Mouse (Mus musculus) embryonic facial prominence, embryonic 10.5 days (tissue): ENCODE results near the gene Haus7. TPM values are rescaled to one million over a fixed set of nuclear protein-coding genes. Genes with fewer than 3 reads are reported as not detected.
"Not testable (repeated sequence)": the region's sequence is repeated elsewhere in the genome, so short reads cannot be mapped to it uniquely, and the experiment has no call there.

Source experiments
- DNase-seq: peaks from one replicate; pipeline ENCODE4 v3.0.0-alpha.2; 2017; ENCODE audit warnings: low spot score
- H3K27ac ChIP-seq: fragments of 300-500 bp; sonication (generic); replicated peaks from 2 replicates; pipeline ENCODE4 v1.5.1; 2016; ENCODE audit warnings: mild to moderate bottlenecking
- H3K27me3 ChIP-seq: fragments of 300-500 bp; sonication (generic); replicated peaks from 2 replicates; pipeline ENCODE4 v1.6.1; 2016; ENCODE audit warnings: low read depth, mild to moderate bottlenecking; ENCODE audit not compliant: poor library complexity, severe bottlenecking
- H3K36me3 ChIP-seq: fragments of 300-500 bp; sonication (generic); replicated peaks from 2 replicates; pipeline ENCODE4 v1.6.1; 2016; ENCODE audit warnings: mild to moderate bottlenecking, moderate library complexity
- H3K4me1 ChIP-seq: fragments of 300-500 bp; sonication (generic); 2 replicates; pipeline ENCODE4 v1.6.1; 2016
- H3K4me3 ChIP-seq: fragments of 300-500 bp; sonication (generic); 2 replicates; pipeline ENCODE4 v1.5.1; 2016; ENCODE audit warnings: mild to moderate bottlenecking, moderate library complexity
- H3K9me3 ChIP-seq: fragments of 300-500 bp; sonication (generic); 2 replicates; pipeline ENCODE4 v1.6.1; 2016; ENCODE audit warnings: mild to moderate bottlenecking
- WGBS: fragments of 180-500 bp; shearing (Covaris S2); methylation state at CpG from one replicate; pipeline ENCODE4 v1.1.7; 2016; 5-methylcytosine and 5-hydroxymethylcytosine counted together
- polyA plus RNA-seq: library from polyadenylated mRNA; unstranded; fragments of >200 nt; fragmentation: Nextera tagmentation; extraction: Ambion mirVana; gene quantifications from 2 replicates; pipeline ENCODE4 v1.2.1, GENCODE M21; 2016

The Haus7 gene
- polyA plus RNA-seq, result 94.0 and 99.8 TPM in 2 replicates

DNA sequence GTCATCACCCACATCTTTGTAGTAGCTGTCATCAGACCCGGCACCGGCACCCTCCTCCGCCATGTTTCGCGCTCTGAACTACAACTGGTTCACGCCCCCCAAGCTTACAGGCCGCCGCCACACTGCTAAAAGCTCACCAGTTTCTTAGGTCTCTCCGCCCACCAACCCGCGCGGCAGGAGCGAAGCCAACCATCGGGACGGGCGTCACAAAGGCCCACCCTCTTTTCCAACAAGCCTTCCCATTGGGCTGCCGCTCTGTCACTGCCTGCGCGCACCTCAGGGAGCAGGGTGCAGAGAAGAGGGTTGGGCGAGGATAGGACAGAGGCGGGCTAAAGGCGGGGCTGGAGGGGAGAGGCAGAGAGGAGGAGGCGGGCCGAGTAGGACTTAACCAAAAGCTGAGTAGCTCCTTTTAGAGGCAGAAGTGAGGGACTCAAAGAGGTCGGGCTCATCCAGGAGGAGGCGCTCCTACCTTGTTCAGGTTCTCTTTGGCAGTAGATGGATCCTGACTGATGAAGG, at the start of gene Haus7:
Haus7 (minus strand) TSS at position 168 of the 516 bp plus-strand sequence.
- DNase-seq, result peak; percentile 93
- Histone ChIP-seq H3K4me1 (peaks cover 8% of the 10 kb centered on the region), H3K9me3 (0 out of 2 replicates have a peak, but pooled peaks cover 3% of the 10 kb centered on the region), H3K4me3 (peak within 1 kb of the TSS; percentile 66), H3K27ac (peak within 1 kb of the TSS; percentile 75), H3K36me3 (0 out of 2 replicates have a peak, but pooled peaks cover under 1% of the 10 kb centered on the region), H3K27me3 (peaks cover 17% of the 10 kb centered on the region; the same call in 1 of the 2 replicates)
- WGBS, result 21% methylated on average over 26 of the region's 26 CpGs

DNA sequence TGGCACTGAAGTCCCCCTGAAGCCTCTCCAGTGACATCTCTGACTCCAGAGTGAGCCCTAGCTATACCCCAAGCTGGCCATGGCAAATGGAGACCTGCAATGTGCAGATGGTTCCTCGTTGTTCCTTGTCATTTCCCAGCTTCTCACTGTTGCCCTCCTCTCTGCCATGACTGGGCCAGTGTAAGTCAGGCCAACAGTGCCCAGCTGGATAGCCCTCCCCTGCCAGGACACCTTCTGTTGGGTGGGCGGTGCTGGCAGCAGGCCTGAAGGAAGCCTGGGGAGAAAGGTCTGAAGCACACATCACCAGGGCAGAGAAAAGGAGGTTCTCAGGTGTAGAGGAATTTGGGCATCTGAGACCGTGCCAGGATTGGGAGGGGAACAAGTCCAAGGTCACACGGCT, 47.7 kb upstream of the Haus7 start:
- H3K36me3 ChIP-seq, result no peaks in the 10 kb centered on the region
- H3K27me3 ChIP-seq, result peaks cover 67% of the 10 kb centered on the region
- peaks cover 7% of the 10 kb centered on the region for H3K4me1 ChIP-seq
- no peak for DNase-seq
- no peaks in the 10 kb centered on the region for H3K9me3 ChIP-seq
- H3K4me3 ChIP-seq, result no peak overlapping the region
- H3K27ac ChIP-seq, result no peak overlapping the region
- WGBS, result 83% methylated on average over 4 of the region's 4 CpGs

DNA sequence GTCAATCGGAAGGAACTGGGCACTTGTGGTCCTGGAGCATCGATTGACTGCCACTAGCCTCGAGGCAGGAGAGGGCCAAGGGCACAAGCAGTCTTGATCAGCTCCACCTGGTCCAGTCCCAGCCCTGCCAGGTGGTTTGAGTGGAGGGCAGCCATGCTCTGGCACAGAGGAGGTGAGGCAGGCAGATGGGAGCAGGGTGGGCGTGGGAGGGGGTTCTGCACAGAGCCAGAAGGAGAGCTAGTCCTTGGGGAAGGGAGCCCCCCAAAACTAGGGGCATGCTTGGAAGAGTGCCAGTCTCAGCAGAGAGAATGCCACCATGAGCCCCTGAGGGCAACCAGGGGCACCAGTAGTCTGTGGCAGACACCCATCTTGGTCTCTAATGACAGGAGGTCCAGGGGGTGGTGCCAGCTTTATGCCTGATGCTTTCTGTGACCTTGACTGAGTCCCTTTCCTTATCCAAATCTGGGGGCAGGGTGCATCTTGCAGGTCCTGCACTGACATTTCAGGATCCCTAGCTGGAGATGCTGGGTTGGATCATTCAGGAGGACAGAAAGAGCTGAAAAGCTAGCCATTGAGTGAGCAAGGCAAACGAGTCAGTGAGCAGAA, 46.4 kb upstream of the Haus7 start:
- no peak for DNase-seq
- H3K27me3 ChIP-seq, result peaks cover 71% of the 10 kb centered on the region
- 80% methylated on average over 5 of the region's 5 CpGs for WGBS
- H3K4me1 ChIP-seq, result peaks cover 7% of the 10 kb centered on the region
- H3K36me3 ChIP-seq, result no peaks in the 10 kb centered on the region
- H3K9me3 ChIP-seq, result no peaks in the 10 kb centered on the region
- H3K27ac ChIP-seq, result no peak overlapping the region
- H3K4me3 ChIP-seq, result no peak overlapping the region

DNA sequence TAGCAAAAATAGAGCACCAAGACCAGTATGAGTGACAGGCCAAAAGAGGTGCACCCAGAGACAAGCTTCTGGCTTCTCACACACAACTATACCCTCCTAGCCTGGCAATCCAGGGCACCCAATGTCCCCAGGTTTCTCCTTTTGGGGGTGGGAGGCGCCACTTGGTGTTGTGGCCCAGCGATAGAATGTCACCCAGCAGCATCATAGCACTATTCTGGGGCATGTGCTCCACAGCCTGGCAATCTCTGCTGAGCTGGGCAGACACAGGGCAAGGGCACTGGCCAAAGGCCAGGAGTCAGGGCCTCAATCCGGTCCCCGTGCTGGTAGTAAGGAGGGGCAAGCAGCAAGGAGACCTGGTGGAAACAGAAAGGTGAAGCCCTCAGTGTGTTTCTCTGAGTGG, 37.9 kb upstream of the Haus7 start:
- Histone ChIP-seq H3K4me3 (no peak overlapping the region), H3K27me3 (peaks cover 66% of the 10 kb centered on the region), H3K36me3 (no peaks in the 10 kb centered on the region), H3K27ac (no peak overlapping the region), H3K9me3 (no peaks in the 10 kb centered on the region), H3K4me1 (no peaks in the 10 kb centered on the region)
- no peak for DNase-seq
- 91% methylated on average over 4 of the region's 4 CpGs for WGBS

DNA sequence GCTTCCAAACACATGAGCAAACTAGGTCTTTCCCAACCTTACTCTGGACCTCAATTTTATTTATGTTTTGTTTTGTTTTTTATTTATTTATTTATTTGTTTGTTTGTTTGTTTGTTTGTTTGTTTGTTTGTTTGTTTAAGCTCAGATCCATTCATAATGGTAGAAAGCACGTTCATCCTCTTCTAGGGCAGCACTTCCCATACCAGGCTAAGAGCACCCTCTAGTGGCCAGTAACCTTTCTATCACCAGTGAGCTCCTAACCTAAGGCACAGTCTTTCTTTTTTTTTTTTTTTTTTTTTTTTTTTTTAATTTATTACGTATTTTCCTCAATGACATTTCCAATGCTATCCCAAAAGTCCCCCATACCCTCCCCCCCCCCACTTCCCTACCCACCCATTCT, 34.7 kb upstream of the Haus7 start:
- not testable (repeated sequence) for H3K4me1 ChIP-seq, H3K9me3 ChIP-seq, H3K27ac ChIP-seq, H3K36me3 ChIP-seq, H3K4me3 ChIP-seq
- peaks cover 52% of the 10 kb centered on the region for H3K27me3 ChIP-seq
- peak; percentile 65 for DNase-seq
- 13% methylated on average over 2 of the region's 2 CpGs for WGBS

DNA sequence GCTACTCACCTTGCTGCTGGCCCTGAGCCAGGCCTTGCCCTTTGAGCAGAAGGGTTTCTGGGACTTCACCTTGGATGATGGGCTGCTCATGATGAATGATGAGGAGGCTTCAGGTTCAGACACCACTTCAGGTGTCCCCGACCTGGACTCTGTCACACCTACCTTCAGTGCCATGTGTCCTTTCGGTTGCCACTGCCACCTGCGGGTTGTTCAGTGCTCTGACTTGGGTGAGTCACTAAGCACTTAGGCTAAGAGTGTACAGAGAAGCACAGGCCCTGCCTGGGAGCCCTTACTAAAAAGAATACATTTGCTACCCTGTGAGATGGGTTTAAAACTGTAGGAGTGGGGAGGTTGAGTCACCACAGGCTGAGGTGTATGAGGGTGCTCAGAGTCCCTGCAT, 32.0 kb upstream of the Haus7 start:
- no peak overlapping the region for H3K4me3 ChIP-seq
- H3K27me3 ChIP-seq, result peaks cover 57% of the 10 kb centered on the region
- 0 out of 2 replicates have a peak, but pooled peaks cover 7% of the 10 kb centered on the region for H3K4me1 ChIP-seq
- WGBS, result 91% methylated on average over 3 of the region's 3 CpGs
- no peak for DNase-seq
- no peak overlapping the region for H3K27ac ChIP-seq
- H3K9me3 ChIP-seq, result no peaks in the 10 kb centered on the region
- H3K36me3 ChIP-seq, result no peaks in the 10 kb centered on the region

DNA sequence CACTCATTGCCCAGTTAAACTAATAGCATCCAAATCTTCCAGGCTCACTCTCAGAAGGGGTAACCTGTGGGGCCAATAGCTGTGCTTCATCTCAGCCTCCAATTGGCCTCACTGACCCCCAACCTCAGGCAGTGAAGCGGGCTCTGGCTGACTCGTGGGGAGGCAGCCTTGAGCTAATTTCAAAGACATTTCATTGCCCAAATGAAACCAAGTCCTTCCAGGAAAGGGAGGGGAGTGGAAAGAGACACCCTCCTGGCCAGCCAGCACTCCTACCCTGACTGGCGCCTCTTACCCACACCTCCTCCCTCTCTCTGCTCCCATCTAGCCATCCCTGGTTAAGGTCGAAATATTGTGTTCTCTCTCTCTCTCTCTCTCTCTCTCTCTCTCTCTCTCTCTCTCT, 31.3 kb upstream of the Haus7 start:
- no peak for DNase-seq
- no peak overlapping the region for H3K27ac ChIP-seq
- H3K4me1 ChIP-seq, result 0 out of 2 replicates have a peak, but pooled peaks cover 7% of the 10 kb centered on the region
- no peaks in the 10 kb centered on the region for H3K9me3 ChIP-seq
- H3K36me3 ChIP-seq, result no peaks in the 10 kb centered on the region
- no peak overlapping the region for H3K4me3 ChIP-seq
- 58% methylated on average over 4 of the region's 4 CpGs for WGBS
- peaks cover 56% of the 10 kb centered on the region for H3K27me3 ChIP-seq

DNA sequence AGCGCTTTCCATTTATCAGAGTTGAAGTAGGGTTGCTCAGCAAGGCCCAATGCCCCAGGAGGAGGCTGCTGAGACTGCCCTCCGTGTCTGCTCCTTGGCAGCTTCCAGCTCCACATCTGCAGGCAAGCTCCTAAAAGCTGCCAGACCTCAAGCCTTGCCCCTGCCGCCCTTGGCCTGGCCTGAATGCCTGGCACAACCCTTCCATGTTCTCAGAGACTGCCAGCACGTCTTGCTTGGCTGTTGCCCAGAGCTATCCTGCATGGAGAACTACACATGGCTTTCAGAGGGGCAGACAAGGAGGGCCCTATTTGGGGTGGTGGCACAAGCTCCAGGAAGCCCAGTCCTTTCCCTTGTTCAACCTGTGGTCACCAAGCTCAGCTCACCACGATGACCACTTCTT, 28.1 kb upstream of the Haus7 start:
- Histone ChIP-seq H3K27me3 (peaks cover 75% of the 10 kb centered on the region), H3K9me3 (no peaks in the 10 kb centered on the region), H3K4me1 (peaks cover 23% of the 10 kb centered on the region), H3K27ac (no peak overlapping the region), H3K36me3 (no peaks in the 10 kb centered on the region), H3K4me3 (no peak overlapping the region)
- 82% methylated on average over 5 of the region's 5 CpGs for WGBS
- no peak for DNase-seq

DNA sequence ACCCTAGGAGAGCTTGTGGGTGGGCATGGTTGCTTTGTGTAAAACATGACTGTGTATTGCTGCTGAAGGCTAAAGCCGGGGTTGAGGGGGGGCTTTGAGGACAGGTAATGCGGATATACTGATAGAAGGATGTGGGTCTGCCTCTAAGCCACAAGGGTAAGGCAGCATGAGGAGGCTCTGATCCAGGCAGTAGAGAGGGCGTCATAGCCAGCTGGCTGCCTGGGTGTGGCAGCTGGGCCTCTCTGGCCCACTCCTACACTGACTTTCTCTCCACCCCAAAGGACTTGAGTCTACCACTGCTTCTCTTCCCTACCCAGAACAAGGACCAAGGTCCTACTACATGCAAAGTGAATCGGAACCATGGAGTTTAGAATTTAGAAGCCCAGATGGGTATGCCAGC, 26.0 kb upstream of the Haus7 start:
- H3K27me3 ChIP-seq, result peaks cover 82% of the 10 kb centered on the region
- peak overlapping the region; percentile 50; the same call in 1 of the 2 replicates for H3K4me3 ChIP-seq
- DNase-seq, result no peak
- peaks cover 28% of the 10 kb centered on the region for H3K4me1 ChIP-seq
- 87% methylated on average over 4 of the region's 4 CpGs for WGBS
- H3K27ac ChIP-seq, result no peak overlapping the region
- H3K9me3 ChIP-seq, result no peaks in the 10 kb centered on the region
- no peaks in the 10 kb centered on the region for H3K36me3 ChIP-seq

DNA sequence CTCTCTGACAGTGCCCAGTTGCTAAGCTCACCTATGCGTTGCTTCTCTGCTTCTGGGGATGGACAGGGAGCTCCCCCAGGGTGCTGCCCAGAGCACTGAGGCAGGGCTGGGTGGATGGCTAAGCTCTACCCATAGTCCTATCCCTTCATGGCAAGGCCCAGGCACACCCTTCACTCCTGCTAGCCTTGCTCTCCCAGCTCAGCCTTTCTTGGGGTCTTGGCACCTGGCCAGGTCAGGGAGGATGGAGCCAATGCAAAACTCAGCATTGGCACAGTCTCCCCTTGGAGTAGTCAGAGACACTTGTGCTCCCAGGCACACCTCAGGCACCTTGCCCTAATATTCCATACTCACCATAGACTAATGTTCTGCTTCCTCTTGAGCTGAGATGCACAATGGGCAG, 25.2 kb upstream of the Haus7 start:
- Histone ChIP-seq H3K36me3 (no peaks in the 10 kb centered on the region), H3K27me3 (peaks cover 82% of the 10 kb centered on the region), H3K4me3 (peak overlapping the region; percentile 50), H3K27ac (peak overlapping the region; percentile 83), H3K4me1 (peaks cover 33% of the 10 kb centered on the region), H3K9me3 (no peaks in the 10 kb centered on the region)
- no peak for DNase-seq
- 55% methylated on average over 1 of the region's 1 CpGs for WGBS

DNA sequence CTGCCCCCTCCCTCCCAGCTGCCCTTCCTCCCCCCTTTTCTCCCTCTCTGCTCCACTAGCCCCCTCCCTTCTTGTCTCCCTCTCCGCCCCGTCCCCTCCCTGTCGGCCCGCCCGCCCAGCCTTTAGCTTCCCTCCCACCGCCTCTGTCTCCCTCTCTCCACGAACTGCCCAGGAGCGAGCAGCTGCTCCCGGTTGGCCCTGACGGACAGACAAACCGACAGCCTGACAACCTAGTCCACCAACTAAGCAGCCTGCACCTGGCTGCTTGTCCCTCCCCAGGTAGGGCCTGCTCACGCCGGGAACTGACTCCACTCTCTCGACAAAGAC, 24.6 kb upstream of the Haus7 start, which contains the start of gene Bgn:
Bgn (plus strand) TSS at position 119 of the 327 bp plus-strand sequence.
- H3K4me1 ChIP-seq, result peaks cover 32% of the 10 kb centered on the region
- H3K9me3 ChIP-seq, result no peaks in the 10 kb centered on the region
- no peaks in the 10 kb centered on the region for H3K36me3 ChIP-seq
- peak; percentile 60 for DNase-seq
- peaks cover 82% of the 10 kb centered on the region for H3K27me3 ChIP-seq
- peak within 1 kb of the TSS; percentile 50 for H3K4me3 ChIP-seq
- WGBS, result 21% methylated on average over 14 of the region's 14 CpGs
- peak within 1 kb of the TSS; percentile 83 for H3K27ac ChIP-seq

DNA sequence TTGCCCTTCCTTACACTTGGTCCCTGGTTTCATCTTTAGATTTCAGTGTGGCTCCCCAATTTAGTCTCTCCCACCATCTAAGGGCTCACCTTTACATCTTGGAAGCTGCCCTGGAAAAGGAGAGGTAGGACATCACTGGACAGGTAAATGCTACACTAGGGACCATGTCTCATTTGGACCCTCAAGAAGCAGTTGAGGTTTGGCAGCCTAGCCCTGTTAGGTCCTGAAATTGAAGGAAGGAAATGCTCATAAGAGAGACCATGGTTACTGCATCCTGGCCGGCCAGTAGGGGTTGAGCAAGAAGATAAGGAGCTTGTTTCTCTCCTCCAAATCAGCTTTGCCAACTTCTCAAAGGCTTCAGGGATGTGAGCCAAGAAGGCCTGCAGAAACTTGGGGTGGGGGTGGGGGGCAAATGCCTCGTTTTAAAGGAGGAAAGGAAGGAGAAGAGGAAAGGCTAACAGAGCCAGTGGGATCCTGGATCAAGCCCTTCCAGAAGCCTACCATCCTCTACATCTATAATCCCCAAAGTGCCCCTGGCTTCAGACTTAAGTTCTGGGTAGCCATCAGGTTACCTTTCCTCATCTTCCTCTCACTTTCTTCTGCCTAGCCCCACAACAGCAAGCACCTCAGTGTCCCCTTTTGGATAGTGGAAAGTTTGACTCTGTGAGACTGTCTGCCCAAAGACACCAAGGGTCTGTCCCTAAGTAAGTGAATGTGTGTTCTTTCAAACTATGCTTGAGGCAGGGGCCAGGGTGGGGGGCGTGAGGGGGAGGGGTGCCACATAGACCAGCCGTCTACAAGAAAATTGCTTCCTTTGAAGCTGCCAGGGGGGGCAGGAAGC, 24.0 kb upstream of the Haus7 start:
- Histone ChIP-seq H3K4me1 (peaks cover 32% of the 10 kb centered on the region), H3K9me3 (no peaks in the 10 kb centered on the region), H3K36me3 (no peaks in the 10 kb centered on the region), H3K27ac (peak overlapping the region; percentile 83), H3K27me3 (peaks cover 85% of the 10 kb centered on the region), H3K4me3 (peak overlapping the region; percentile 50)
- DNase-seq, result no peak
- 28% methylated on average over 4 of the region's 4 CpGs for WGBS
